Mouse (Mus musculus) C2C12 (cell line): Measurements from ENCODE around the gene Amy2a4.
"Not testable (repeated sequence)": the region's sequence is repeated elsewhere in the genome, so short reads cannot be mapped to it uniquely, and the experiment has no call there.

Source experiments
- CTCF ChIP-seq: IDR thresholded peaks from one replicate; pipeline ENCODE4 v1.5.1; 2011; ENCODE audit not compliant: control insufficient read depth, insufficient read depth, insufficient read length
- MAX ChIP-seq: IDR thresholded peaks from one replicate; pipeline ENCODE4 v1.6.1; 2011; ENCODE audit warnings: mild to moderate bottlenecking, control low read depth
- MYOG ChIP-seq: IDR thresholded peaks from one replicate; pipeline ENCODE4 v1.6.1; 2011; ENCODE audit not compliant: control insufficient read depth, insufficient read length; ENCODE audit errors: extremely low read depth

DNA sequence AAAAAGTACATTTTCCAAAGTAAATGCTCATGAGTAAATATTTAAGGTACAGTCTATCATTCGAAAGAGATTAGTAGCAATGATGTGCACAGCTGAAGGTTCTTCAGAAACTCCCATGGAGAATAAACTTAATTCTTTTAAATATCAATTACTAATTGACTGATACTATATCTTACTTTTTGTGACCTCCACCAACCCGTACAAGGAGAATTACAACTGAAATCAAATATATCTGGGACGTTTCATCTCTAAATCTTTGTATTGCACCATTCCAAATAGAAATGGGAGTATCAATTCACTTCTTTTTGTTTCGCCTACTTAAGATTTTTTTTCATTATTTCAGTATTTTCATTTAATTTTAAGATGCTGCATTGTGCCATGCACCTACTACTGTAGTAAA lies at the start of gene Amy2a4:
- not testable (repeated sequence) for TF ChIP-seq CTCF, MAX, MYOG
